Mouse (Mus musculus): ENCODE data around the gene Ski.

DNA sequence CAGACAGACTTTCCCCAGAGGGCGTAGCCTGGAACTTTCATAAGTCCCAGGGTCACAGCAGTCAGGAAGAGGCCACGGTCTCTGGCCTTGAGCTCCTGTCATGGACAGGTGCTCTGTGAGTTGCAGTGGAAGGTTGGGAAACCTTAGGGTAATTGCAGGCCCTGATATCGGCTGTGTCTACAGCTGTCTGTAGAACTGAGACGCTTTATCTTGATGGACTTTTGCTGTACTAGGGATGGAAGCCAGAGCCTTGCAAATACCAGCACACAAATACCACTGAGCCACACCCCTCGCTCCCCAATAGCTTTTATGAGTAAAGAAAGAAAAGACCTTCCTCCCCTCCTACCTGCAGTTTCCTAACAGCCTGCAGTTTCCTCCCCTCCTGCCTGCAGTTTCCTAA lies 101.8 kb downstream of the Ski start:
- TF ChIP-seq CTCF (IDR thresholded peaks at IDR 0.05; ENCODE audit: borderline replicate concordance, extremely low read depth, insufficient read depth, insufficient read length) = no peak
- no peak for TF ChIP-seq POLR2A (IDR thresholded peaks at IDR 0.05; ENCODE audit: borderline replicate concordance, extremely low read depth, insufficient read depth, insufficient read length, poor library complexity, severe bottlenecking)
